Mouse (Mus musculus): Measurements from ENCODE around the gene Rdh7.

DNA sequence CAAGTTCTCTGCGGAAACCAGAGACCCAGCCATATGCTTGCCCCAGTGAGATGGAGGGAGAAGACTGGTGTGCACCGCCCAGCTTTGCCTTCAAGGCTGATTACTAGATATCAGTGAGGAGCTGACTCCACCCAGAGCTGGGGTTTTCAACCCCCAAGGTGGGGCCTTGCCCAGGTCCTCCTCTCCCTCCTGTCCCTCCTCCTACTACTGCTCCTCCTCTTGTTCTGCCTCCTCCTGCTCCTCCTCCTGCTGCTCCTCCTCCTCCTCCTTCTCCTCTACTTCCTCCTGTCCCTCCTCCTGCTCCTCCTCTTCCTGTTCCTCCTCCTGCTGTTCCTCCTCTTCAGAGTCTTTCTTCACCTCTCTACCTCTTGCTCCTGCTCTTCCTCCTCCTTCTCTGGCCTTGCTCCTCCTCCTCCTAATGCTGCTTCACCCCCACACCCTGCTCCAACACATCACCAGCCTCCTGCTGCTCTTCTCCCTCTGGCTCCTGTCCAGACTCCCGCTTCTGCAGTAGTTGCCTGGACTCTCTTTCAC lies 9.4 kb downstream of the Rdh7 start:
- TF ChIP-seq MAX (IDR thresholded peaks at IDR 0.05; ENCODE audit: low read depth) (no peak), E2F4 (IDR thresholded peaks at IDR 0.05; ENCODE audit: insufficient read depth) (no peak), POLR2A (IDR thresholded peaks at IDR 0.05; ENCODE audit: insufficient read length, low read depth) (no peak), MYOG (IDR thresholded peaks at IDR 0.05; ENCODE audit: control insufficient read depth in 1 of 3, insufficient read depth in 1 of 3, insufficient read length in 2 of 3, low read depth in 2 of 3) (no peak), USF1 (IDR thresholded peaks at IDR 0.05; ENCODE audit: low read depth) (no peak), POLR2AphosphoS2 (IDR thresholded peaks at IDR 0.05; ENCODE audit: insufficient read length, low read depth) (no peak), REST (IDR thresholded peaks at IDR 0.05; ENCODE audit: insufficient read depth, insufficient read length) (no peak), SRF (IDR thresholded peaks at IDR 0.05; ENCODE audit: control insufficient read depth, insufficient read length, low read depth) (no peak)

Measured in myocyte (in vitro differentiated cells).